Mouse (Mus musculus) gastrocnemius, postnatal 10 days (tissue): Measurements from ENCODE around the gene Prr30. TPM values are rescaled to one million over a fixed set of nuclear protein-coding genes. Genes with fewer than 3 reads are reported as not detected.
"Not testable (repeated sequence)": the region's sequence is repeated elsewhere in the genome, so short reads cannot be mapped to it uniquely, and the experiment has no call there.

Experiments
- DNase-seq: peaks from one replicate; pipeline ENCODE4 v3.0.0; 2021; ENCODE audit warnings: mixed read lengths
- long read RNA-seq, 2 experiments: library from polyadenylated mRNA; stranded (forward); transcript quantifications; one replicate each; pipeline ENCODE4 v2.0.0; 2021
- total RNA-seq, 2 experiments: library from RNA; stranded (reverse); gene quantifications; 2 replicates each; pipeline ENCODE4 v1.2.3; 2021

The Prr30 gene
- total RNA-seq, result not detected
- long read RNA-seq, experiment 1, result 0 reads
- long read RNA-seq, experiment 2, result 0 reads

DNA sequence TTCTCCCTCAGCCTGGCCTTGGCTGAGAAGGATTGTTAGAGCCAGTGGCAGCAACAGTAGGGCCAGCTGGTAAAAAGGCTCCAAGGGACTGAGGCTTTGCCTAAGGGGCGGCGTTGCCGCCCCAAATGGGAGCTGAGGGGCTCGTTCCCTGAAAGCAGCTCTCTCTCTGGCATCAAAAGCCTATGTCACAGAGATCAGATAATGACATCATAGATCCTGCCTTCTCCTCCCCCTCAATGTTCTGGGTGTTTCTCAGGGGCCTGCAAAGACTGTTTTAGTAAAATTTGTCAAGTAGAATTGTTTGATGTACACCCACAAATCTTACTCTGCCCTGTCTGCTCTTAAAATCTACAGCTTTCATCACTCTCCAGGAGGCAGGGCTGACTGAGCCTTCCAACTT lies at the start of gene Prr30:
TSS of gene Prr30 (minus strand) at position 101 of the 400 bp plus-strand sequence.
- no peak for DNase-seq

GRCm38 (mm10) chr14:101246793-101247192 lies 46.7 kb upstream of the Prr30 start:
- no peak for DNase-seq

GRCm38 (mm10) chr14:101245706-101246105 lies 45.6 kb upstream of the Prr30 start:
- DNase-seq, result no peak

GRCm38 (mm10) chr14:101244441-101244840 lies 44.3 kb upstream of the Prr30 start:
- DNase-seq, result not testable (repeated sequence)

DNA sequence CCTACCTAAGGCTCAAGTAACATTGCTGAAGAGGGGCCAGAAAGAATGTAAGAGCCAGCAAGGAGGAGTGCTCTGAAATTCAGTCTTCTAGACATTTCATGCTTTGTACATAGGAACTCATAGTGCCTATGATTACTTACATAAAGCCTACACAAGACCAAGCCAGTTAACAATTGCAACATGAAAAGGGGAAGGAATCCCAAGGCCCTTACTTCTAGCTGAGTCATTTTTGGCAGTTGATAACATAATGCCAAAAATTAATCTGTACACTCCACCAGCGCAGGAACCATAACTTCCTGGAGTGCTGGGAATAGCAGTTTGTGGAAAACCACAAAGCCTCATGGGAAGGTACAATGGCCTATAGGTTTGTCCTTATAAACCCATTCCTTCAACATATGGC lies 37.8 kb upstream of the Prr30 start:
- no peak for DNase-seq

DNA sequence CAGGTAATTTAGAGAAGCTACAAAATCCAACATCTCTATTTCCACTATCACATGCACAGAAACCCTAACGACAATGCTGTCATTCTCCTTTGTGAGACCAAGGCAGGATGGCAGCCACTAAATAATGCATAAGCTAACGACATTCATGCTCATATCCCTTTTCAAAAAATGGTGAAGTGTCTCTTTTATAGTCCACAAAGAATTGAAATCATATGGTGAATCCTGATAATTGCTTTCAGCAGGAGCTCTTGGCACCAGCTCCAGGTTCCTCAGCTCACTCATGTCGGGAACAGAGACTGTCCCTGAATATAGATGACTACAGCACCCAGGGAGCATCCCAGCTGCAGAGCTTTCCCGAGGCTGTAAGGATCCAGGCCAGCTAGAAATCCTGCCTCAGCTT lies 28.9 kb upstream of the Prr30 start:
- no peak for DNase-seq

GRCm38 (mm10) chr14:101222319-101222718 lies 22.2 kb upstream of the Prr30 start:
- no peak for DNase-seq

GRCm38 (mm10) chr14:101172258-101172657 lies 27.9 kb downstream of the Prr30 start:
- DNase-seq, result no peak
